Mouse (Mus musculus): Measurements from ENCODE around the gene Slc37a1. TPM values are rescaled to one million over a fixed set of nuclear protein-coding genes. Genes with fewer than 3 reads are reported as not detected.

Gene Slc37a1
- total RNA-seq (2023) = 10 to 100 TPM; 22.8 to 23.9 TPM

GRCm38 (mm10) chr17:31286492-31286891 lies at the start of gene Slc37a1:
Gene Slc37a1 (plus strand): TSS chr17:31286792.

GRCm38 (mm10) chr17:31276922-31277918 lies 9.4 kb upstream of the Slc37a1 start, which contains the start of gene Rsph1:
Gene Rsph1 (minus strand): TSS chr17:31277383.

GRCm38 (mm10) chr17:31385671-31386665 lies 99.4 kb downstream of the Slc37a1 start, which contains the start of gene Pde9a:
Gene Pde9a (plus strand): TSS chr17:31386210.

Other genes with a start within 250 kb of the Slc37a1 start
- 100 to 1,000 TPM; 138 to 160 TPM for gene Abcg1, start 229.1 kb upstream of the Slc37a1 start, total RNA-seq (2023)
- not detected for gene Tff3, start 157.1 kb upstream of the Slc37a1 start, total RNA-seq (2023)
- not detected for gene Tff2, start 142.5 kb upstream of the Slc37a1 start, total RNA-seq (2023)
- gene Tff1, start 121.5 kb upstream of the Slc37a1 start, total RNA-seq (2023) = not detected
- not detected for gene Tmprss3, start 87.8 kb upstream of the Slc37a1 start, total RNA-seq (2023)
- gene Ubash3a, start 78.9 kb upstream of the Slc37a1 start, total RNA-seq (2023) = not detected
- under 1 TPM in 1 of 2 experiments, not detected in 1; 0.42 TPM for gene Rsph1, start 9.4 kb upstream of the Slc37a1 start, total RNA-seq (2023)
- gene Pde9a, start 99.4 kb downstream of the Slc37a1 start, total RNA-seq (2023) = not detected
- gene Wdr4, start 233.2 kb downstream of the Slc37a1 start, total RNA-seq (2023) = 10 to 100 TPM; 12.8 to 21.9 TPM
- gene Ndufv3, start 233.3 kb downstream of the Slc37a1 start, total RNA-seq (2023) = 10 to 100 TPM; 74.3 to 85.4 TPM